Mouse (Mus musculus) MEL (cell line): Measurements from ENCODE around the gene Me1. TPM values are rescaled to one million over a fixed set of nuclear protein-coding genes. Genes with fewer than 3 reads are reported as not detected.

Experiments
- DNase-seq: peaks from one replicate; pipeline ENCODE4 v3.0.0; 2011; ENCODE audit warnings: low read depth, low spot score
- H3K27ac ChIP-seq: 2 replicates; pipeline ENCODE4 v1.5.1; 2012; ENCODE audit warnings: low read depth, mild to moderate bottlenecking, control low read depth, low read length, moderate library complexity; ENCODE audit not compliant: control insufficient read depth
- H3K27me3 ChIP-seq, 2 experiments: fragments of 150-350 bp in 1 of 2; sonication (generic) in 1 of 2; 2 replicates each; pipeline ENCODE4 v1.6.1; 2012; ENCODE audit warnings: low read length in 2 of 2, mild to moderate bottlenecking in 2 of 2, improper control_type of control experiment in 1 of 2, moderate library complexity in 1 of 2; ENCODE audit not compliant: insufficient read depth in 2 of 2, control insufficient read depth in 1 of 2
- H3K36me3 ChIP-seq, 2 experiments: 2 replicates each; pipeline ENCODE4 v1.6.1; 2012 to 2014; ENCODE audit warnings: low read length in 2 of 2, improper control_type of control experiment in 1 of 2, inconsistent platforms in 1 of 2, mild to moderate bottlenecking in 1 of 2; ENCODE audit not compliant: insufficient read depth in 2 of 2, control insufficient read depth in 1 of 2
- H3K4me1 ChIP-seq, 2 experiments: fragments of 150-350 bp in 1 of 2; sonication (generic) in 1 of 2; 2 replicates each; pipeline ENCODE4 v1.6.1; 2012; ENCODE audit warnings: low read length in 2 of 2, improper control_type of control experiment in 1 of 2, mild to moderate bottlenecking in 1 of 2; ENCODE audit not compliant: insufficient read depth in 2 of 2, control insufficient read depth in 1 of 2
- H3K4me3 ChIP-seq, 2 experiments: fragments of 150-350 bp in 1 of 2; sonication (generic) in 1 of 2; 2 replicates each; pipeline ENCODE4 v1.5.1; 2012; ENCODE audit warnings: low read depth in 2 of 2, low read length in 2 of 2, mild to moderate bottlenecking in 2 of 2, moderate library complexity in 2 of 2, control low read depth in 1 of 2, improper control_type of control experiment in 1 of 2; ENCODE audit not compliant: control insufficient read depth in 1 of 2, insufficient read depth in 1 of 2
- H3K79me2 ChIP-seq: 2 replicates; pipeline ENCODE4 v1.6.1; 2012; ENCODE audit warnings: mild to moderate bottlenecking, low read length, moderate library complexity; ENCODE audit not compliant: control insufficient read depth, poor library complexity, insufficient read depth
- H3K9ac ChIP-seq: 2 replicates; pipeline ENCODE4 v1.6.1; 2012; ENCODE audit warnings: low read depth, mild to moderate bottlenecking, control low read depth, low read length, moderate library complexity; ENCODE audit not compliant: control insufficient read depth, poor library complexity, severe bottlenecking
- H3K9me3 ChIP-seq: fragments of 150-350 bp; sonication (generic); replicated peaks from 2 replicates; pipeline ENCODE4 v1.6.1; 2012; ENCODE audit warnings: mild to moderate bottlenecking, low read length, improper control_type of control experiment, moderate library complexity; ENCODE audit not compliant: insufficient read depth
- BHLHE40 ChIP-seq: IDR thresholded peaks from 2 replicates; pipeline ENCODE4 v1.6.1; 2012; ENCODE audit warnings: low read depth, mild to moderate bottlenecking, inconsistent platforms, low read length, improper control_type of control experiment, borderline replicate concordance
- CHD1 ChIP-seq: IDR thresholded peaks from 2 replicates; pipeline ENCODE4 v1.6.1; 2012; ENCODE audit warnings: low read depth, mild to moderate bottlenecking, inconsistent platforms, low read length, improper control_type of control experiment
- E2F4 ChIP-seq: IDR thresholded peaks from 2 replicates; pipeline ENCODE4 v1.6.1; 2011; ENCODE audit warnings: low read depth, low read length, improper control_type of control experiment, borderline replicate concordance
- ELF1 ChIP-seq: IDR thresholded peaks from 2 replicates; pipeline ENCODE4 v1.6.1; 2014; ENCODE audit warnings: low read depth, mild to moderate bottlenecking, inconsistent platforms, low read length, improper control_type of control experiment, moderate library complexity
- EP300 ChIP-seq, 2 experiments: IDR thresholded peaks; 2 replicates each; pipeline ENCODE4 v1.6.1; 2011; ENCODE audit warnings: improper control_type of control experiment in 2 of 2, low read length in 2 of 2, low read depth in 1 of 2, mild to moderate bottlenecking in 1 of 2
- ETS1 ChIP-seq: IDR thresholded peaks from 2 replicates; pipeline ENCODE4 v1.6.1; 2012; ENCODE audit warnings: low read depth, mild to moderate bottlenecking, inconsistent platforms, low read length, improper control_type of control experiment, moderate library complexity
- HCFC1 ChIP-seq: IDR thresholded peaks from 2 replicates; pipeline ENCODE4 v1.6.1; 2012; ENCODE audit warnings: low read depth, mild to moderate bottlenecking, inconsistent platforms, low read length, improper control_type of control experiment, moderate library complexity
- JUND ChIP-seq: IDR thresholded peaks from 2 replicates; pipeline ENCODE4 v1.6.1; 2011; ENCODE audit warnings: low read depth, mild to moderate bottlenecking, improper control_type of control experiment, low read length
- KAT2A ChIP-seq: conservative IDR thresholded peaks from 2 replicates; pipeline ENCODE4 v1.6.1; 2012; ENCODE audit warnings: low read depth, low read length, improper control_type of control experiment, inconsistent platforms
- MEF2A ChIP-seq: IDR thresholded peaks from 2 replicates; pipeline ENCODE4 v1.6.1; 2014; ENCODE audit warnings: low read depth, mild to moderate bottlenecking, inconsistent platforms, low read length, improper control_type of control experiment; ENCODE audit not compliant: poor library complexity, insufficient replicate concordance, severe bottlenecking; ENCODE audit errors: extremely low read depth
- MXI1 ChIP-seq: IDR thresholded peaks from 2 replicates; pipeline ENCODE4 v1.6.1; 2011; ENCODE audit warnings: mild to moderate bottlenecking, low read depth, low read length, improper control_type of control experiment
- MYC ChIP-seq: IDR thresholded peaks from 2 replicates; pipeline ENCODE4 v1.6.1; 2011; ENCODE audit warnings: low read depth, mild to moderate bottlenecking, low read length, improper control_type of control experiment, moderate library complexity
- NELFE ChIP-seq: IDR thresholded peaks from 2 replicates; pipeline ENCODE4 v1.6.1; 2011; ENCODE audit warnings: low read depth, low read length, improper control_type of control experiment
- NRF1 ChIP-seq: IDR thresholded peaks from 2 replicates; pipeline ENCODE4 v1.6.1; 2014; ENCODE audit warnings: low read depth, mild to moderate bottlenecking, inconsistent platforms, low read length, improper control_type of control experiment, moderate library complexity; ENCODE audit not compliant: poor library complexity, insufficient read depth, severe bottlenecking
- RAD21 ChIP-seq: IDR thresholded peaks from 2 replicates; pipeline ENCODE4 v1.6.1; 2011; ENCODE audit warnings: mild to moderate bottlenecking, low read depth, low read length, improper control_type of control experiment
- RCOR1 ChIP-seq: IDR thresholded peaks from 2 replicates; pipeline ENCODE4 v1.6.1; 2012; ENCODE audit warnings: low read depth, mild to moderate bottlenecking, inconsistent platforms, low read length, improper control_type of control experiment
- SIN3A ChIP-seq: IDR thresholded peaks from 2 replicates; pipeline ENCODE4 v1.6.1; 2012; ENCODE audit warnings: low read length, improper control_type of control experiment, inconsistent platforms
- TBP ChIP-seq: IDR thresholded peaks from 2 replicates; pipeline ENCODE4 v1.8.0; 2011; ENCODE audit warnings: low read depth, low read length, improper control_type of control experiment
- TCF12 ChIP-seq: IDR thresholded peaks from 2 replicates; pipeline ENCODE4 v1.6.1; 2014; ENCODE audit warnings: low read depth, mild to moderate bottlenecking, inconsistent platforms, low read length, improper control_type of control experiment, moderate library complexity
- UBTF ChIP-seq: IDR thresholded peaks from 2 replicates; pipeline ENCODE4 v1.6.1; 2012; ENCODE audit warnings: low read depth, mild to moderate bottlenecking, inconsistent platforms, low read length, improper control_type of control experiment, moderate library complexity, borderline replicate concordance; ENCODE audit not compliant: insufficient read depth
- USF1 ChIP-seq: IDR thresholded peaks from 2 replicates; pipeline ENCODE4 v1.6.1; 2014; ENCODE audit warnings: low read depth, mild to moderate bottlenecking, inconsistent platforms, low read length, improper control_type of control experiment, moderate library complexity
- USF2 ChIP-seq, 2 experiments: IDR thresholded peaks; 2 replicates each; pipeline ENCODE4 v1.6.1; 2011 to 2012; ENCODE audit warnings: improper control_type of control experiment in 2 of 2, low read length in 2 of 2, borderline replicate concordance in 1 of 2, inconsistent platforms in 1 of 2, low read depth in 1 of 2, mild to moderate bottlenecking in 1 of 2; ENCODE audit not compliant: insufficient read depth in 1 of 2
- ZC3H11A ChIP-seq: IDR thresholded peaks from 2 replicates; pipeline ENCODE4 v1.6.1; 2012; ENCODE audit warnings: low read depth, mild to moderate bottlenecking, inconsistent platforms, low read length, improper control_type of control experiment
- ZKSCAN1 ChIP-seq: IDR thresholded peaks from 2 replicates; pipeline ENCODE4 v1.6.1; 2012; ENCODE audit warnings: low read depth, mild to moderate bottlenecking, inconsistent platforms, low read length, improper control_type of control experiment, moderate library complexity
- polyA plus RNA-seq, 2 experiments: library from polyadenylated mRNA; stranded (reverse) in 1 of 2; unstranded in 1 of 2; fragments of >175 nt in 1 of 2; fragments of >200 nt in 1 of 2; gene quantifications; 2 replicates each; pipeline versions ENCODE4 v1.2.1 to v1.2.4; 2012; ENCODE audit warnings: low replicate concordance in 2 of 2, low read depth in 1 of 2; ENCODE audit not compliant: insufficient read length in 2 of 2, insufficient read depth in 1 of 2, missing spikeins in 1 of 2
- total RNA-seq: library from RNA; depleted of rRNA; stranded (reverse); fragments of 300-350 nt; gene quantifications from 2 replicates; pipeline ENCODE4 v1.2.3, GENCODE M21; 2012

The Me1 gene
- total and polyA plus RNA-seq, 3 experiments = 7.1 to 123 (median 23.4) TPM

- Histone ChIP-seq H3K27ac (no peak overlapping the region), H3K36me3 (no peaks in the 10 kb centered on the region), H3K27me3 (no peaks in the 10 kb centered on the region; a peak in 1 of 4 replicates), H3K4me1 (peaks cover 0 to 5% of the 10 kb centered on the region in 2 experiments; a peak in 1 of 4 replicates), H3K79me2 (no peaks in the 10 kb centered on the region), H3K9ac (no peak overlapping the region), H3K4me3 (no peak overlapping the region), H3K9me3 (no peaks in the 10 kb centered on the region)
- no peak for DNase-seq
- TF ChIP-seq ZKSCAN1 = no peak
- no peak for TF ChIP-seq MXI1
- no peak for TF ChIP-seq HCFC1
- no peak for TF ChIP-seq NELFE
- no peak for TF ChIP-seq USF1
- TF ChIP-seq TBP = no peak
- no peak for TF ChIP-seq CHD1
These were observed 42.3 kb upstream of the Me1 start for GRCm38 (mm10) chr9:86738067-86738466.

- DNase-seq = no peak
These were observed 41.2 kb upstream of the Me1 start for GRCm38 (mm10) chr9:86736991-86737390.

DNA sequence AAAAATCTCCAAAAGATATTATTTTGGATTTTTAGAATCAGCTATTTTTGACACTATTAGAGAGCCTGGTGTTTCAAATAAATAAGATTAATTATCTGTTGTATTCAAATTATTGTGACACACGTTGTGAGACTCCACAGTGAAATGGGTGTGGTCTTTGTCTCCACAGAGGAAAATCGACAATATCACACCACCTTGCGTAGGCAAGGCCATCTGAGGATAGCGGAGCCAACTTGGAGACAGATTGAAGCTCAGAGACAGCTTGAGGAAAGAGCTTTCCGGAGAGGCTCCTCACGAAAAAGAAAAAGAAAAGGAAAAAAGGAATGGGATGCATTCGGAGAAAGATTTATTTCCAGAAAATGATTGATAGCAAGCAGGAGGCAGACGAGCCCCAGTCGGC is 39.0 kb upstream of the Me1 start:
- TF ChIP-seq RAD21 (no peak), TCF12 (no peak), SIN3A (no peak), TBP (no peak), EP300 (IDR thresholded peaks at IDR 0.05; ENCODE audit: low read depth in 1 of 2, low read length in 2 of 2) (no peak), ELF1 (no peak), MEF2A (no peak), NRF1 (no peak), KAT2A (no peak), ZC3H11A (no peak), E2F4 (no peak), BHLHE40 (no peak), ETS1 (no peak), RCOR1 (no peak), MYC (no peak)
- DNase-seq = no peak

More at GRCm38 (mm10) chr9:86736991-86737390, 41.2 kb upstream of the Me1 start:
- Histone ChIP-seq H3K36me3 (no peaks in the 10 kb centered on the region), H3K27ac (no peak overlapping the region), H3K4me1 (peaks cover 0 to 5% of the 10 kb centered on the region in 2 experiments; a peak in 1 of 4 replicates), H3K9me3 (no peaks in the 10 kb centered on the region), H3K79me2 (no peaks in the 10 kb centered on the region), H3K9ac (no peak overlapping the region), H3K4me3 (no peak overlapping the region), H3K27me3 (no peaks in the 10 kb centered on the region; a peak in 1 of 4 replicates)
- TF ChIP-seq UBTF = no peak
- TF ChIP-seq E2F4 = no peak
- no peak for TF ChIP-seq JUND
- TF ChIP-seq USF2 (IDR thresholded peaks at IDR 0.05; ENCODE audit: borderline replicate concordance in 1 of 2, insufficient read depth in 1 of 2, low read depth in 1 of 2, low read length in 2 of 2) = no peak
- TF ChIP-seq MEF2A = no peak
- TF ChIP-seq SIN3A = no peak
- no peak for TF ChIP-seq ETS1
- TF ChIP-seq NRF1 = no peak
- TF ChIP-seq HCFC1 = no peak
- TF ChIP-seq RAD21 = no peak
- TF ChIP-seq, all 39 proteins: peak for 0

More for the DNA sequence above, 39.0 kb upstream of the Me1 start:
- no peaks in the 10 kb centered on the region; a peak in 1 of 4 replicates for H3K27me3 ChIP-seq
- H3K79me2 ChIP-seq = no peaks in the 10 kb centered on the region
- no peak overlapping the region for H3K4me3 ChIP-seq
- H3K4me1 ChIP-seq = peaks cover 0 to 5% of the 10 kb centered on the region in 2 experiments; a peak in 1 of 4 replicates
- H3K9ac ChIP-seq = no peak overlapping the region
- no peaks in the 10 kb centered on the region for H3K9me3 ChIP-seq
- no peak overlapping the region for H3K27ac ChIP-seq
- no peaks in the 10 kb centered on the region for H3K36me3 ChIP-seq
